In genomic region chr9:76138378-76139109, GRCm38 (mm10) we compare ENCODE assay signal across 11 mouse cellular contexts.
DNase-seq lines count a peak whose midpoint lies in the region; ATAC-seq and TF ChIP-seq lines count a peak whose summit lies in the region.
"Had no signal": no experiment of that assay in that cellular context is flagged by ENCODE, and none has a peak within 500 bp of the region (broad histone marks: within the 10 kb centered on the region; RNA-seq: fewer than 3 reads in every experiment).

No protein-coding gene starts in this region.

- H3K4me3 ChIP-seq in embryonic facial prominence, embryonic 11.5 days (ENCODE audit: low read depth, low read length): no peak overlapping the region
- H3K4me3 ChIP-seq in embryonic facial prominence, embryonic 10.5 days: no peak overlapping the region
- H3K4me3 ChIP-seq in limb, embryonic 12.5 days (replicated peaks): no peak overlapping the region
- no peak overlapping the region for H3K4me3 ChIP-seq in limb, embryonic 10.5 days
- no peak overlapping the region for H3K4me3 ChIP-seq in hindbrain, postnatal 0 days (ENCODE audit: low read length)

- H3K27me3 ChIP-seq in embryonic facial prominence, embryonic 11.5 days (ENCODE audit: control insufficient read depth, insufficient read depth, low read length): no peaks in the 10 kb centered on the region
- no peaks in the 10 kb centered on the region for H3K27me3 ChIP-seq in embryonic facial prominence, embryonic 10.5 days (replicated peaks; ENCODE audit: low read depth, poor library complexity, severe bottlenecking)
- no peaks in the 10 kb centered on the region for H3K27me3 ChIP-seq in limb, embryonic 12.5 days
- H3K27me3 ChIP-seq in limb, embryonic 10.5 days (ENCODE audit: low read depth, poor library complexity, severe bottlenecking): no peaks in the 10 kb centered on the region
- H3K27me3 ChIP-seq in hindbrain, postnatal 0 days (ENCODE audit: insufficient read depth, low read length): no peaks in the 10 kb centered on the region

- no peaks in the 10 kb centered on the region for H3K4me1 ChIP-seq in embryonic facial prominence, embryonic 11.5 days (ENCODE audit: control insufficient read depth, insufficient read depth, low read length)
- 0 out of 2 replicates have a peak, but pooled peaks cover 2% of the 10 kb centered on the region for H3K4me1 ChIP-seq in embryonic facial prominence, embryonic 10.5 days
- peaks cover 15% of the 10 kb centered on the region for H3K4me1 ChIP-seq in limb, embryonic 12.5 days (replicated peaks)
- H3K4me1 ChIP-seq in limb, embryonic 10.5 days: no peaks in the 10 kb centered on the region
- no peaks in the 10 kb centered on the region for H3K4me1 ChIP-seq in hindbrain, postnatal 0 days (ENCODE audit: insufficient read depth, low read length)

- TF ChIP-seq CTCF in hindbrain, postnatal 0 days (IDR thresholded peaks at IDR 0.05; ENCODE audit: low read depth): no peak

- 85% methylated on average over 3 of the region's 3 CpGs for WGBS in embryonic facial prominence, embryonic 11.5 days
- whole genome bisulfite sequencing in embryonic facial prominence, embryonic 10.5 days: 87% methylated on average over 3 of the region's 3 CpGs
- WGBS in limb, embryonic 12.5 days: 85% methylated on average over 3 of the region's 3 CpGs
- WGBS in limb, embryonic 10.5 days: 83% methylated on average over 3 of the region's 3 CpGs
- 64% methylated on average over 3 of the region's 3 CpGs for WGBS in hindbrain, postnatal 0 days

- DNase-seq in embryonic facial prominence, embryonic 11.5 days (ENCODE audit: low spot score): peak; percentile 6
- no peak for DNase-seq in embryonic facial prominence, embryonic 10.5 days (ENCODE audit: low spot score)
- DNase-seq in limb, embryonic 10.5 days (ENCODE audit: low spot score): no peak
- DNase-seq in MN1 (ENCODE audit: low spot score): peak; percentile 63
- DNase-seq in hindbrain, postnatal 0 days (ENCODE audit: low spot score): peak; percentile 43
- no peak for DNase-seq in thymus, postnatal 10 days (ENCODE audit: low spot score in 2 of 2)
- DNase-seq: kidney, adult 11 months had no signal

- H3K4me2 ChIP-seq in embryonic facial prominence, embryonic 11.5 days (ENCODE audit: low read depth, low read length): no peak overlapping the region
- H3K4me2 ChIP-seq in limb, embryonic 12.5 days: no peak overlapping the region
- no peak overlapping the region for H3K4me2 ChIP-seq in hindbrain, postnatal 0 days (ENCODE audit: low read depth, low read length)

- no peak for ATAC-seq in embryonic facial prominence, embryonic 11.5 days (replicated peaks; ENCODE audit: insufficient number of reproducible peaks, low FRiP score, low TSS enrichment, low read depth)
- ATAC-seq in limb, embryonic 12.5 days (ENCODE audit: insufficient number of reproducible peaks, insufficient read depth, low FRiP score, low TSS enrichment, low read depth): 0 out of 2 replicates have a peak, but pooled peaks have one; percentile 33
- ATAC-seq in hindbrain, postnatal 0 days: 0 out of 2 replicates have a peak, but pooled peaks have one; percentile 24
- ATAC-seq in activated CD4-positive, CD25-positive, alpha-beta regulatory T cell, adult 4 months: no peak
- ATAC-seq: CD4-positive, CD25-positive, alpha-beta regulatory T cell, adult 4 months had no signal

- no peak overlapping the region for H3K9ac ChIP-seq in embryonic facial prominence, embryonic 11.5 days (replicated peaks; ENCODE audit: low read length)
- H3K9ac ChIP-seq in limb, embryonic 12.5 days (replicated peaks): no peak overlapping the region
- H3K9ac ChIP-seq in hindbrain, postnatal 0 days (replicated peaks; ENCODE audit: low read length): no peak overlapping the region
- H3K9ac ChIP-seq: liver, embryonic 14.5 days had no signal

- H3K36me3 ChIP-seq in embryonic facial prominence, embryonic 11.5 days (replicated peaks; ENCODE audit: control insufficient read depth, insufficient read depth, low read depth, low read length): no peaks in the 10 kb centered on the region
- H3K36me3 ChIP-seq in embryonic facial prominence, embryonic 10.5 days (replicated peaks): no peaks in the 10 kb centered on the region
- no peaks in the 10 kb centered on the region for H3K36me3 ChIP-seq in limb, embryonic 12.5 days
- no peaks in the 10 kb centered on the region for H3K36me3 ChIP-seq in limb, embryonic 10.5 days
- H3K36me3 ChIP-seq in hindbrain, postnatal 0 days (ENCODE audit: insufficient read depth, low read length): no peaks in the 10 kb centered on the region

- no peak overlapping the region for H3K27ac ChIP-seq in embryonic facial prominence, embryonic 11.5 days (replicated peaks; ENCODE audit: low read depth, low read length)
- H3K27ac ChIP-seq in embryonic facial prominence, embryonic 10.5 days (replicated peaks): no peak overlapping the region
- H3K27ac ChIP-seq in limb, embryonic 12.5 days: no peak overlapping the region
- no peak overlapping the region for H3K27ac ChIP-seq in limb, embryonic 10.5 days
- H3K27ac ChIP-seq in hindbrain, postnatal 0 days: no peak overlapping the region
- H3K27ac ChIP-seq: liver, embryonic 14.5 days had no signal

- no peaks in the 10 kb centered on the region for H3K9me3 ChIP-seq in embryonic facial prominence, embryonic 11.5 days (replicated peaks; ENCODE audit: control insufficient read depth, low read length)
- no peaks in the 10 kb centered on the region for H3K9me3 ChIP-seq in embryonic facial prominence, embryonic 10.5 days
- H3K9me3 ChIP-seq in limb, embryonic 12.5 days: no peaks in the 10 kb centered on the region
- no peaks in the 10 kb centered on the region for H3K9me3 ChIP-seq in limb, embryonic 10.5 days (replicated peaks)
- no peaks in the 10 kb centered on the region for H3K9me3 ChIP-seq in hindbrain, postnatal 0 days (ENCODE audit: low read length)

Comparison
In these comparisons a context has a peak if more than half of its experiments do, and no peak if none do; other contexts are left out.
1. DNase-seq: peak in embryonic facial prominence, embryonic 11.5 days (single experiment), MN1 (single experiment) and hindbrain, postnatal 0 days (single experiment); none in embryonic facial prominence, embryonic 10.5 days (single experiment), limb, embryonic 10.5 days (single experiment) and thymus, postnatal 10 days (0 of 2).
2. ATAC-seq: peak in limb, embryonic 12.5 days (single experiment) and hindbrain, postnatal 0 days (single experiment); none in embryonic facial prominence, embryonic 11.5 days (single experiment) and activated CD4-positive, CD25-positive, alpha-beta regulatory T cell, adult 4 months (single experiment).